Mouse (Mus musculus) CH12.LX (cell line): ENCODE results near the gene Agpat2.

Source experiments
- CTCF ChIP-seq, 2 experiments: IDR thresholded peaks in 1 of 2; conservative IDR thresholded peaks in 1 of 2; 2 replicates each; pipeline ENCODE4 v1.5.1; 2011 to 2012; ENCODE audit warnings: low read depth in 2 of 2, low read length in 2 of 2, improper control_type of control experiment in 1 of 2, inconsistent platforms in 1 of 2, mild to moderate bottlenecking in 1 of 2, moderate library complexity in 1 of 2
- EP300 ChIP-seq: IDR thresholded peaks from 2 replicates; pipeline ENCODE4 v1.6.1; 2011; ENCODE audit warnings: low read length, improper control_type of control experiment
- IRF4 ChIP-seq: IDR thresholded peaks from 2 replicates; pipeline ENCODE4 v1.6.1; 2014; ENCODE audit warnings: low read depth, mild to moderate bottlenecking, inconsistent platforms, low read length, improper control_type of control experiment
- JUN ChIP-seq: IDR thresholded peaks from 2 replicates; pipeline ENCODE4 v1.6.1; 2011; ENCODE audit warnings: low read depth, mild to moderate bottlenecking, low read length, improper control_type of control experiment, moderate library complexity; ENCODE audit not compliant: insufficient read depth
- NRF1 ChIP-seq: IDR thresholded peaks from 2 replicates; pipeline ENCODE4 v1.6.1; 2014; ENCODE audit warnings: low read depth, mild to moderate bottlenecking, inconsistent platforms, low read length, improper control_type of control experiment, moderate library complexity
- POLR2A ChIP-seq: IDR thresholded peaks from 2 replicates; pipeline ENCODE4 v1.6.1; 2011; ENCODE audit warnings: low read depth, mild to moderate bottlenecking, improper control_type of control experiment, low read length
- TBP ChIP-seq: conservative IDR thresholded peaks from 2 replicates; pipeline ENCODE4 v1.6.1; 2011; ENCODE audit warnings: low read depth, low read length, improper control_type of control experiment

GRCm38 (mm10) chr2:26575865-26576264 lies 28.4 kb downstream of the Agpat2 start:
- TF ChIP-seq NRF1 = no peak
- TF ChIP-seq TBP = no peak
- no peak for TF ChIP-seq EP300
- TF ChIP-seq IRF4 = no peak
- no peak for TF ChIP-seq CTCF (conservative IDR thresholded peaks at IDR 0.05 in 1 of 2, IDR thresholded peaks at IDR 0.05 in 1 of 2; ENCODE audit: low read depth in 2 of 2, low read length in 2 of 2)
- TF ChIP-seq JUN = no peak
- TF ChIP-seq POLR2A = no peak
